Mouse (Mus musculus): ENCODE measurements around the gene Zpbp2. TPM values are rescaled to one million over a fixed set of nuclear protein-coding genes. Genes with fewer than 3 reads are reported as not detected.

The Zpbp2 gene
- polyA plus RNA-seq (2015; fragmentation: Nextera tagmentation; extraction: Ambion mirVana): 0.15 and 0.34 TPM in 2 replicates

GRCm38 (mm10) chr11:98550975-98551828 is at the start of gene Zpbp2:
Zpbp2 (plus strand) TSS chr11:98551097.
- no peaks in the 10 kb centered on the region for H3K9me3 ChIP-seq
- WGBS: under 1% methylated on average over 51 of the region's 51 CpGs
- peak; percentile 95 for ATAC-seq (ENCODE audit: extremely low read depth, insufficient number of reproducible peaks, low FRiP score, low TSS enrichment)
- H3K9ac ChIP-seq: peak within 1 kb of the TSS; percentile 79
- H3K4me3 ChIP-seq: peak within 1 kb of the TSS; percentile 84
- H3K4me1 ChIP-seq: peaks cover 9% of the 10 kb centered on the region
- H3K4me2 ChIP-seq: peak within 1 kb of the TSS; percentile 86
- peaks cover 47% of the 10 kb centered on the region for H3K27me3 ChIP-seq (replicated peaks)
- peak within 1 kb of the TSS; percentile 71 for H3K27ac ChIP-seq (replicated peaks)
- no peaks in the 10 kb centered on the region for H3K36me3 ChIP-seq

DNA sequence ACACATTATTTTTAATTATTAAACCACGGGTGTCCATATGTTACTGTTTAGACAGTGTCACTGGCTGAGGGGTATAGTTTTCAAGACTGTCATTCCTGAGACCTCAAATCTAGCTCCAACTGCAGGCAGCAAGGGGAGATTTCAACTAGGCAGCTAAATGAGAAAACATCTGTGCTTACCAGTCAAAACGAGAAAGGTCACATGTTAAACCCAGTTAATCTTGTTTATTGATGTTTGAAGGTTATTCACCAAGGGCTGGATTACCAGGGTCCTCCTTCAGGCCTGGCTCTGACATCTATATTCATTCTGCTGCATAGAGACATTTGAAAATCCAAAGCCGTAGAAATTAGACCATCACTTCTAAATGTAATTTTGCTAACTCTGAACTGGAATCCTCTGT is 46.0 kb upstream of the Zpbp2 start:
- H3K36me3 ChIP-seq: no peaks in the 10 kb centered on the region
- H3K9ac ChIP-seq: no peak overlapping the region
- no peak for ATAC-seq (ENCODE audit: extremely low read depth, insufficient number of reproducible peaks, low FRiP score, low TSS enrichment)
- WGBS: 66% methylated on average over 3 of the region's 3 CpGs
- no peak overlapping the region for H3K4me2 ChIP-seq
- peaks cover 10% of the 10 kb centered on the region for H3K4me1 ChIP-seq
- H3K27me3 ChIP-seq (replicated peaks): 0 out of 2 replicates have a peak, but pooled peaks cover 7% of the 10 kb centered on the region
- H3K27ac ChIP-seq (replicated peaks): no peak overlapping the region
- H3K4me3 ChIP-seq: no peak overlapping the region
- H3K9me3 ChIP-seq: no peaks in the 10 kb centered on the region

DNA sequence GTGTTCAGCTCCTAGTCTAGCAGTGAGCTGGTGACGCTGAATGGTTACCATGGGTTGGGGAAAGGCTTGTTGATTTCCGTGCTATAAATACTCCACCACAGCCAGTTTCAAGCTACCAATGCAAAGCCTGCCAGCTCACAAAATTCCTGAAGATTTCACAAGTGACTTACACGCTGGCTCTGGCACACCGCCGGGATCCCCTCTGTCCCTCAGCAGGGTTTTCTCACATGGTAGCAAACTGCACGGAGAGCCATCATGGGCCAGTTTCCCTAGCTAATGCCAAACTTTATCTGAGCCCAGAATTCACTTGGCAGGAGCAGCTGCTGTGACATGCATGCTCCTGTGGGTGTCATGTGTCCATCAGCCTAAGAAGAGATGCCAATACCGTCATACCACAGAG is 41.5 kb upstream of the Zpbp2 start:
- Histone ChIP-seq H3K9ac (no peak overlapping the region), H3K4me1 (peaks cover 12% of the 10 kb centered on the region), H3K36me3 (no peaks in the 10 kb centered on the region), H3K27me3 (replicated peaks) (0 out of 2 replicates have a peak, but pooled peaks cover 3% of the 10 kb centered on the region), H3K4me3 (peak overlapping the region; percentile 1; the same call in 1 of the 2 replicates), H3K4me2 (peak overlapping the region; percentile 14), H3K27ac (replicated peaks) (peak overlapping the region; percentile 40), H3K9me3 (no peaks in the 10 kb centered on the region)
- peak; percentile 63; the same call in 1 of the 2 replicates for ATAC-seq (ENCODE audit: extremely low read depth, insufficient number of reproducible peaks, low FRiP score, low TSS enrichment)
- 36% methylated on average over 7 of the region's 7 CpGs for WGBS

GRCm38 (mm10) chr11:98510125-98510524 is 40.8 kb upstream of the Zpbp2 start:
- H3K4me3 ChIP-seq: no peak overlapping the region
- H3K27me3 ChIP-seq (replicated peaks): 0 out of 2 replicates have a peak, but pooled peaks cover 3% of the 10 kb centered on the region
- no peak for ATAC-seq (ENCODE audit: extremely low read depth, insufficient number of reproducible peaks, low FRiP score, low TSS enrichment)
- no peaks in the 10 kb centered on the region for H3K9me3 ChIP-seq
- H3K4me1 ChIP-seq: peaks cover 12% of the 10 kb centered on the region
- H3K27ac ChIP-seq (replicated peaks): peak overlapping the region; percentile 40
- no peak overlapping the region for H3K4me2 ChIP-seq
- H3K36me3 ChIP-seq: no peaks in the 10 kb centered on the region
- H3K9ac ChIP-seq: no peak overlapping the region
- WGBS: 84% methylated on average over 8 of the region's 8 CpGs

GRCm38 (mm10) chr11:98512881-98513280 is 38.0 kb upstream of the Zpbp2 start:
- Histone ChIP-seq H3K27ac (replicated peaks) (no peak overlapping the region), H3K4me3 (no peak overlapping the region), H3K4me1 (peaks cover 12% of the 10 kb centered on the region), H3K36me3 (no peaks in the 10 kb centered on the region), H3K4me2 (no peak overlapping the region), H3K9ac (no peak overlapping the region), H3K27me3 (replicated peaks) (no peaks in the 10 kb centered on the region), H3K9me3 (no peaks in the 10 kb centered on the region)
- no peak for ATAC-seq (ENCODE audit: extremely low read depth, insufficient number of reproducible peaks, low FRiP score, low TSS enrichment)
- WGBS: 85% methylated on average over 13 of the region's 13 CpGs

GRCm38 (mm10) chr11:98513356-98513936 is 37.5 kb upstream of the Zpbp2 start:
- Histone ChIP-seq H3K36me3 (no peaks in the 10 kb centered on the region), H3K9ac (no peak overlapping the region), H3K4me1 (peaks cover 12% of the 10 kb centered on the region), H3K4me2 (no peak overlapping the region), H3K9me3 (no peaks in the 10 kb centered on the region), H3K4me3 (no peak overlapping the region), H3K27ac (replicated peaks) (no peak overlapping the region), H3K27me3 (replicated peaks) (no peaks in the 10 kb centered on the region)
- 80% methylated on average over 6 of the region's 6 CpGs for WGBS
- ATAC-seq (ENCODE audit: extremely low read depth, insufficient number of reproducible peaks, low FRiP score, low TSS enrichment): no peak

DNA sequence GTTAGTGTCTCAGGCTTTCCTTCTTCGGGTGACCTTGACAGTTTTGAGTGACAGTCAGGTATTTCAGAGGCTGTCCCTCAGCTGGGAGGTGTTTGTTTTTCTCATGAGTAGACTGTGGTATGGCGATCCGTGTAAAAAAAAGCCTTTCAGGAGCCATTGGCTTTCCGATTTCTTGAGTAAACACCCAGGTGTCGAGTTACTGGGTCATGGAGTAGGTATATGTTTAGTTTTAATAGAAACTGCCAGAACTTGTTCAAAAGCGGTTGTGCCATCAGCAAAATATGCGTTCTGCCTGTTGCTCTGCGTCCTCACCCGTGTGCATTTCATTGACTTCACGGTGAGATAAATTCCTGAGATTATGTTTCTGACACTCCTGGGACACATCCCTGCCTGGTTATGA is 30.4 kb upstream of the Zpbp2 start:
- Histone ChIP-seq H3K27ac (replicated peaks) (no peak overlapping the region), H3K4me2 (no peak overlapping the region), H3K36me3 (no peaks in the 10 kb centered on the region), H3K27me3 (replicated peaks) (0 out of 2 replicates have a peak, but pooled peaks cover 6% of the 10 kb centered on the region), H3K4me1 (no peaks in the 10 kb centered on the region), H3K4me3 (no peak overlapping the region), H3K9me3 (no peaks in the 10 kb centered on the region), H3K9ac (no peak overlapping the region)
- ATAC-seq (ENCODE audit: extremely low read depth, insufficient number of reproducible peaks, low FRiP score, low TSS enrichment): no peak
- WGBS: 43% methylated on average over 10 of the region's 10 CpGs

GRCm38 (mm10) chr11:98525140-98525539 is 25.8 kb upstream of the Zpbp2 start:
- Histone ChIP-seq H3K36me3 (no peaks in the 10 kb centered on the region), H3K9me3 (no peaks in the 10 kb centered on the region), H3K9ac (no peak overlapping the region), H3K4me2 (no peak overlapping the region), H3K27ac (replicated peaks) (no peak overlapping the region), H3K4me1 (no peaks in the 10 kb centered on the region), H3K27me3 (replicated peaks) (peaks cover 24% of the 10 kb centered on the region; the same call in 1 of the 2 replicates), H3K4me3 (no peak overlapping the region)
- ATAC-seq (ENCODE audit: extremely low read depth, insufficient number of reproducible peaks, low FRiP score, low TSS enrichment): no peak
- WGBS: 46% methylated on average over 4 of the region's 4 CpGs

DNA sequence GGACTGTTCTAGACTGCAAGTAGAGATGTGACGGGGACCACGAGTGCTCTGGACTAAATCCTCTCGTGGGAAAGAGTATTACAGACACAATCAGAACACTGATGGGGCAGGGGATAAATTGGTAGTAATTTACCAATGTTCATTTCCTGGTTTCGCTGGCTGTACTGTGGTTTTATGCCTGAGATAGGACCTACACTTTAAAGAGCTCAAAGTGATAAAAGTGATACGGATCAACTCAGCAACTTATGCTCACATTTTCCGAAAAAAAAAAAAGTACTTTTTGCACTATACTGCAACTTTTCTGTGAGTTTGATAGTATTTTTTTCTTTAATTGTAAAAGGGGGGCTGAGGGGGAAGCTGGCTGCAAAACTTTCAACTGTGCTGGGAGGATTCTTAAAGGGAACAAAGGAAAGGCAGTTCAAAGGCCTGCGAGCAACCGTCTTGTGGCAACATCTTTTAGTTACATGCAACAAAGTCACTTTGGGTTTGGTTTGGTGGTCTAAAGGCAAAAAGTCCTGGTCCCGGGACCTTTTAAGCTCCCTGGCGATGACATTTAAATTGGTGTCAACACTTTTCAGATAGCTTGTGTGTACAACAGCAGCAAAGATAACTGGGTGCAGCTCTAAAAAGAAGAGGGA is 24.0 kb upstream of the Zpbp2 start:
- 69% methylated on average over 10 of the region's 10 CpGs for whole genome bisulfite sequencing
- Histone ChIP-seq H3K4me1 (no peaks in the 10 kb centered on the region), H3K36me3 (no peaks in the 10 kb centered on the region), H3K4me3 (no peak overlapping the region), H3K27ac (replicated peaks) (no peak overlapping the region), H3K9me3 (no peaks in the 10 kb centered on the region), H3K4me2 (no peak overlapping the region), H3K27me3 (replicated peaks) (peaks cover 24% of the 10 kb centered on the region; the same call in 1 of the 2 replicates), H3K9ac (no peak overlapping the region)
- ATAC-seq (ENCODE audit: extremely low read depth, insufficient number of reproducible peaks, low FRiP score, low TSS enrichment): no peak

DNA sequence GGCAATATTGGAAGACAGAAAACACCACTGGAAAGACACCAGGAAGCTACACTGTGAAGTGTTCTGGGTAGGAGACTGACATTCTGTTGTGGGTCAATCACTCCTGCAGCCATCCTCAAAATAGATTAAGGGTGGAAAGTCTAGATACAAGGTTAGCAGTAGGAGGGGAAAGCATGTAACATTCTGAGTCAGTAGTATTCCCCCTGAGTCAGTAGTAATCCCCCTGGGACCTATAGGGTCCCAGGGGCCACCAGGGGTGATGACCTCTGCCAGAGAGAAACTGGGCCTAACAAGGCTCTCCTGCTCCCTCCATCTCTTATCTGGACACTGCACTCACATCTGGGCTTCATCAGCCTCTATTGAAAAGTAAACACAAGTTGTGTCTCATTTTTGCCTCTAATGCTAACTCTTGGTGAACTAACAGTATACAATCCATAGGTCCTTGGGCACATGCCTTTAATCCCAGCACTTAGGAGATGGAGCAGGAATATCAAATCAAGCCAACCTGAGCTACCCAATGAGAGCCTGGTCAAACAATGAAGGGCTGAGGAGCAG is 13.3 kb upstream of the Zpbp2 start:
- H3K27me3 ChIP-seq (replicated peaks): peaks cover 17% of the 10 kb centered on the region
- H3K4me2 ChIP-seq: no peak overlapping the region
- 0 out of 2 replicates have a peak, but pooled peaks cover 3% of the 10 kb centered on the region for H3K9me3 ChIP-seq
- no peak overlapping the region for H3K27ac ChIP-seq (replicated peaks)
- H3K9ac ChIP-seq: no peak overlapping the region
- H3K36me3 ChIP-seq: no peaks in the 10 kb centered on the region
- no peak overlapping the region for H3K4me3 ChIP-seq
- ATAC-seq (ENCODE audit: extremely low read depth, insufficient number of reproducible peaks, low FRiP score, low TSS enrichment): no peak
- H3K4me1 ChIP-seq: no peaks in the 10 kb centered on the region

GRCm38 (mm10) chr11:98540319-98540718 is 10.6 kb upstream of the Zpbp2 start:
- H3K27ac ChIP-seq (replicated peaks): no peak overlapping the region
- ATAC-seq (ENCODE audit: extremely low read depth, insufficient number of reproducible peaks, low FRiP score, low TSS enrichment): no peak
- H3K36me3 ChIP-seq: no peaks in the 10 kb centered on the region
- no peak overlapping the region for H3K4me3 ChIP-seq
- no peak overlapping the region for H3K9ac ChIP-seq
- no peak overlapping the region for H3K4me2 ChIP-seq
- H3K27me3 ChIP-seq (replicated peaks): peaks cover 39% of the 10 kb centered on the region
- 0 out of 2 replicates have a peak, but pooled peaks cover 3% of the 10 kb centered on the region for H3K9me3 ChIP-seq
- peaks cover 2% of the 10 kb centered on the region; the same call in 1 of the 2 replicates for H3K4me1 ChIP-seq
- 81% methylated on average over 5 of the region's 5 CpGs for WGBS

Measured in heart, embryonic 13.5 days (tissue).